Mouse (Mus musculus) MEL (cell line): ENCODE data around the gene Med23. TPM values are rescaled to one million over a fixed set of nuclear protein-coding genes. Genes with fewer than 3 reads are reported as not detected.

Source experiments
- DNase-seq: peaks from one replicate; pipeline ENCODE4 v3.0.0; 2011; ENCODE audit warnings: low read depth, low spot score
- H3K27ac ChIP-seq: 2 replicates; pipeline ENCODE4 v1.5.1; 2012; ENCODE audit warnings: low read depth, mild to moderate bottlenecking, control low read depth, low read length, moderate library complexity; ENCODE audit not compliant: control insufficient read depth
- H3K27me3 ChIP-seq, 2 experiments: fragments of 150-350 bp in 1 of 2; sonication (generic) in 1 of 2; 2 replicates each; pipeline ENCODE4 v1.6.1; 2012; ENCODE audit warnings: low read length in 2 of 2, mild to moderate bottlenecking in 2 of 2, improper control_type of control experiment in 1 of 2, moderate library complexity in 1 of 2; ENCODE audit not compliant: insufficient read depth in 2 of 2, control insufficient read depth in 1 of 2
- H3K36me3 ChIP-seq, 2 experiments: 2 replicates each; pipeline ENCODE4 v1.6.1; 2012 to 2014; ENCODE audit warnings: low read length in 2 of 2, improper control_type of control experiment in 1 of 2, inconsistent platforms in 1 of 2, mild to moderate bottlenecking in 1 of 2; ENCODE audit not compliant: insufficient read depth in 2 of 2, control insufficient read depth in 1 of 2
- H3K4me1 ChIP-seq, 2 experiments: fragments of 150-350 bp in 1 of 2; sonication (generic) in 1 of 2; 2 replicates each; pipeline ENCODE4 v1.6.1; 2012; ENCODE audit warnings: low read length in 2 of 2, improper control_type of control experiment in 1 of 2, mild to moderate bottlenecking in 1 of 2; ENCODE audit not compliant: insufficient read depth in 2 of 2, control insufficient read depth in 1 of 2
- H3K4me3 ChIP-seq, 2 experiments: fragments of 150-350 bp in 1 of 2; sonication (generic) in 1 of 2; 2 replicates each; pipeline ENCODE4 v1.5.1; 2012; ENCODE audit warnings: low read depth in 2 of 2, low read length in 2 of 2, mild to moderate bottlenecking in 2 of 2, moderate library complexity in 2 of 2, control low read depth in 1 of 2, improper control_type of control experiment in 1 of 2; ENCODE audit not compliant: control insufficient read depth in 1 of 2, insufficient read depth in 1 of 2
- H3K79me2 ChIP-seq: 2 replicates; pipeline ENCODE4 v1.6.1; 2012; ENCODE audit warnings: mild to moderate bottlenecking, low read length, moderate library complexity; ENCODE audit not compliant: control insufficient read depth, poor library complexity, insufficient read depth
- H3K9ac ChIP-seq: 2 replicates; pipeline ENCODE4 v1.6.1; 2012; ENCODE audit warnings: low read depth, mild to moderate bottlenecking, control low read depth, low read length, moderate library complexity; ENCODE audit not compliant: control insufficient read depth, poor library complexity, severe bottlenecking
- H3K9me3 ChIP-seq: fragments of 150-350 bp; sonication (generic); replicated peaks from 2 replicates; pipeline ENCODE4 v1.6.1; 2012; ENCODE audit warnings: mild to moderate bottlenecking, low read length, improper control_type of control experiment, moderate library complexity; ENCODE audit not compliant: insufficient read depth
- BHLHE40 ChIP-seq: IDR thresholded peaks from 2 replicates; pipeline ENCODE4 v1.6.1; 2012; ENCODE audit warnings: low read depth, mild to moderate bottlenecking, inconsistent platforms, low read length, improper control_type of control experiment, borderline replicate concordance
- CHD1 ChIP-seq: IDR thresholded peaks from 2 replicates; pipeline ENCODE4 v1.6.1; 2012; ENCODE audit warnings: low read depth, mild to moderate bottlenecking, inconsistent platforms, low read length, improper control_type of control experiment
- CHD2 ChIP-seq: IDR thresholded peaks from 2 replicates; pipeline ENCODE4 v1.6.1; 2011; ENCODE audit warnings: low read length, improper control_type of control experiment
- CTCF ChIP-seq, 3 experiments: IDR thresholded peaks in 2 of 3; conservative IDR thresholded peaks in 1 of 3; 2 replicates each; pipeline ENCODE4 v1.5.1; 2011 to 2012; ENCODE audit warnings: low read length in 3 of 3, low read depth in 2 of 3, mild to moderate bottlenecking in 2 of 3, improper control_type of control experiment in 1 of 3, inconsistent platforms in 1 of 3, mixed read lengths in 1 of 3, moderate library complexity in 1 of 3; ENCODE audit not compliant: control insufficient read depth in 1 of 3, insufficient read depth in 1 of 3, poor library complexity in 1 of 3, severe bottlenecking in 1 of 3
- E2F4 ChIP-seq: IDR thresholded peaks from 2 replicates; pipeline ENCODE4 v1.6.1; 2011; ENCODE audit warnings: low read depth, low read length, improper control_type of control experiment, borderline replicate concordance
- ELF1 ChIP-seq: IDR thresholded peaks from 2 replicates; pipeline ENCODE4 v1.6.1; 2014; ENCODE audit warnings: low read depth, mild to moderate bottlenecking, inconsistent platforms, low read length, improper control_type of control experiment, moderate library complexity
- EP300 ChIP-seq, 2 experiments: IDR thresholded peaks; 2 replicates each; pipeline ENCODE4 v1.6.1; 2011; ENCODE audit warnings: improper control_type of control experiment in 2 of 2, low read length in 2 of 2, low read depth in 1 of 2, mild to moderate bottlenecking in 1 of 2
- GABPA ChIP-seq: IDR thresholded peaks from 2 replicates; pipeline ENCODE4 v1.6.1; 2012; ENCODE audit warnings: low read depth, mild to moderate bottlenecking, inconsistent platforms, low read length, improper control_type of control experiment, moderate library complexity
- GATA1 ChIP-seq: IDR thresholded peaks from 2 replicates; pipeline ENCODE4 v1.6.1; 2011; ENCODE audit warnings: low read depth, low read length, improper control_type of control experiment
- HCFC1 ChIP-seq: IDR thresholded peaks from 2 replicates; pipeline ENCODE4 v1.6.1; 2012; ENCODE audit warnings: low read depth, mild to moderate bottlenecking, inconsistent platforms, low read length, improper control_type of control experiment, moderate library complexity
- JUND ChIP-seq: IDR thresholded peaks from 2 replicates; pipeline ENCODE4 v1.6.1; 2011; ENCODE audit warnings: low read depth, mild to moderate bottlenecking, improper control_type of control experiment, low read length
- MAFK ChIP-seq: IDR thresholded peaks from 2 replicates; pipeline ENCODE4 v1.6.1; 2011; ENCODE audit warnings: low read depth, mild to moderate bottlenecking, low read length, improper control_type of control experiment, borderline replicate concordance
- MAX ChIP-seq: IDR thresholded peaks from 2 replicates; pipeline ENCODE4 v1.6.1; 2011; ENCODE audit warnings: low read length, improper control_type of control experiment
- MAZ ChIP-seq: IDR thresholded peaks from 2 replicates; pipeline ENCODE4 v1.6.1; 2012; ENCODE audit warnings: low read depth, mild to moderate bottlenecking, inconsistent platforms, low read length, improper control_type of control experiment
- MXI1 ChIP-seq: IDR thresholded peaks from 2 replicates; pipeline ENCODE4 v1.6.1; 2011; ENCODE audit warnings: mild to moderate bottlenecking, low read depth, low read length, improper control_type of control experiment
- MYB ChIP-seq: IDR thresholded peaks from 2 replicates; pipeline ENCODE4 v1.6.1; 2011; ENCODE audit warnings: mild to moderate bottlenecking, low read depth, low read length, improper control_type of control experiment
- MYC ChIP-seq: IDR thresholded peaks from 2 replicates; pipeline ENCODE4 v1.6.1; 2011; ENCODE audit warnings: low read depth, mild to moderate bottlenecking, low read length, improper control_type of control experiment, moderate library complexity
- NELFE ChIP-seq: IDR thresholded peaks from 2 replicates; pipeline ENCODE4 v1.6.1; 2011; ENCODE audit warnings: low read depth, low read length, improper control_type of control experiment
- POLR2A ChIP-seq, 2 experiments: IDR thresholded peaks; 2 replicates each; pipeline ENCODE4 v1.6.1; 2011 to 2012; ENCODE audit warnings: low read length in 2 of 2, mild to moderate bottlenecking in 2 of 2, control low read depth in 1 of 2, improper control_type of control experiment in 1 of 2, low read depth in 1 of 2, moderate library complexity in 1 of 2; ENCODE audit not compliant: control insufficient read depth in 1 of 2, insufficient read depth in 1 of 2, poor library complexity in 1 of 2
- POLR2AphosphoS5 ChIP-seq: IDR thresholded peaks from 2 replicates; pipeline ENCODE4 v1.6.1; 2012; ENCODE audit warnings: low read depth, borderline replicate concordance, mild to moderate bottlenecking, inconsistent platforms, low read length, moderate library complexity, mixed read lengths
- SIN3A ChIP-seq: IDR thresholded peaks from 2 replicates; pipeline ENCODE4 v1.6.1; 2012; ENCODE audit warnings: low read length, improper control_type of control experiment, inconsistent platforms
- TAL1 ChIP-seq: IDR thresholded peaks from 2 replicates; pipeline ENCODE4 v1.6.1; 2012; ENCODE audit warnings: mild to moderate bottlenecking, inconsistent platforms, low read length, moderate library complexity, mixed read lengths
- TBP ChIP-seq: IDR thresholded peaks from 2 replicates; pipeline ENCODE4 v1.8.0; 2011; ENCODE audit warnings: low read depth, low read length, improper control_type of control experiment
- UBTF ChIP-seq: IDR thresholded peaks from 2 replicates; pipeline ENCODE4 v1.6.1; 2012; ENCODE audit warnings: low read depth, mild to moderate bottlenecking, inconsistent platforms, low read length, improper control_type of control experiment, moderate library complexity, borderline replicate concordance; ENCODE audit not compliant: insufficient read depth
- ZKSCAN1 ChIP-seq: IDR thresholded peaks from 2 replicates; pipeline ENCODE4 v1.6.1; 2012; ENCODE audit warnings: low read depth, mild to moderate bottlenecking, inconsistent platforms, low read length, improper control_type of control experiment, moderate library complexity
- ZNF384 ChIP-seq: IDR thresholded peaks from 2 replicates; pipeline ENCODE4 v1.6.1; 2012; ENCODE audit warnings: low read depth, mild to moderate bottlenecking, inconsistent platforms, low read length, improper control_type of control experiment
- polyA plus RNA-seq, 2 experiments: library from polyadenylated mRNA; stranded (reverse) in 1 of 2; unstranded in 1 of 2; fragments of >175 nt in 1 of 2; fragments of >200 nt in 1 of 2; gene quantifications; 2 replicates each; pipeline versions ENCODE4 v1.2.1 to v1.2.4; 2012; ENCODE audit warnings: low replicate concordance in 2 of 2, low read depth in 1 of 2; ENCODE audit not compliant: insufficient read length in 2 of 2, insufficient read depth in 1 of 2, missing spikeins in 1 of 2
- total RNA-seq: library from RNA; depleted of rRNA; stranded (reverse); fragments of 300-350 nt; gene quantifications from 2 replicates; pipeline ENCODE4 v1.2.3, GENCODE M21; 2012

The Med23 gene
- total and polyA plus RNA-seq, 3 experiments: 18.8 to 52.2 (median 23.7) TPM

- peak overlapping the region; percentile 35 for H3K9ac ChIP-seq
- no peaks in the 10 kb centered on the region for H3K9me3 ChIP-seq
- no peaks in the 10 kb centered on the region for H3K27me3 ChIP-seq
- H3K4me3 ChIP-seq: peak overlapping the region; percentile 33 to 75
- peaks cover 5 to 11% of the 10 kb centered on the region in 2 experiments for H3K4me1 ChIP-seq
- peaks cover 0 to 13% of the 10 kb centered on the region in 2 experiments; a peak in 2 of 4 replicates for H3K36me3 ChIP-seq
- DNase-seq: peak; percentile 90
- no peaks in the 10 kb centered on the region for H3K79me2 ChIP-seq
- peak overlapping the region; percentile 17 for H3K27ac ChIP-seq
- peak; percentile 27; the same call in 1 of the 2 replicates for TF ChIP-seq MYC
- peak; percentile 67 for TF ChIP-seq MAX
- TF ChIP-seq E2F4: no peak
- TF ChIP-seq NELFE: peak; percentile 56
- 0 out of 2 replicates have a peak, but pooled peaks have one; percentile 5 for TF ChIP-seq ELF1
- peak; percentile 31 to 69; a peak in 2 of 4 replicates for TF ChIP-seq POLR2A (IDR thresholded peaks at IDR 0.05; ENCODE audit: control insufficient read depth in 1 of 2, insufficient read depth in 1 of 2, low read depth in 1 of 2, low read length in 2 of 2, poor library complexity in 1 of 2)
- TF ChIP-seq UBTF: no peak
- TF ChIP-seq SIN3A: peak; percentile 63; the same call in 1 of the 2 replicates
- no peak for TF ChIP-seq ZKSCAN1
- TF ChIP-seq HCFC1: 0 out of 2 replicates have a peak, but pooled peaks have one; percentile 10
- peak in 1 of 3 experiments; percentile 7; a peak in 1 of 6 replicates for TF ChIP-seq CTCF (IDR thresholded peaks at IDR 0.05 in 2 of 3, conservative IDR thresholded peaks at IDR 0.05 in 1 of 3; ENCODE audit: control insufficient read depth in 1 of 3, insufficient read depth in 1 of 3, low read depth in 2 of 3, low read length in 3 of 3, poor library complexity in 1 of 3, severe bottlenecking in 1 of 3)
- peak; percentile 17 to 24; a peak in 2 of 4 replicates for TF ChIP-seq EP300 (IDR thresholded peaks at IDR 0.05; ENCODE audit: low read depth in 1 of 2, low read length in 2 of 2)
- peak; percentile 70 for TF ChIP-seq TBP
These were observed 45.9 kb upstream of the Med23 start for GRCm38 (mm10) chr10:24823697-24824535.

- H3K9me3 ChIP-seq: no peaks in the 10 kb centered on the region
- H3K4me3 ChIP-seq: no peak overlapping the region
- no peak overlapping the region for H3K9ac ChIP-seq
- TF ChIP-seq MYB (no peak), POLR2AphosphoS5 (no peak), MAX (no peak), MXI1 (no peak; the same call in 1 of the 2 replicates), ZNF384 (no peak), GABPA (no peak), BHLHE40 (no peak), SIN3A (no peak), ELF1 (no peak), GATA1 (no peak), JUND (no peak), MYC (no peak), HCFC1 (no peak), CHD1 (no peak), CHD2 (no peak), POLR2A (IDR thresholded peaks at IDR 0.05; ENCODE audit: control insufficient read depth in 1 of 2, insufficient read depth in 1 of 2, low read depth in 1 of 2, low read length in 2 of 2, poor library complexity in 1 of 2) (no peak), TAL1 (no peak), MAZ (no peak), TBP (no peak), MAFK (no peak)
- H3K27ac ChIP-seq: no peak overlapping the region
- no peaks in the 10 kb centered on the region for H3K79me2 ChIP-seq
- H3K27me3 ChIP-seq: no peaks in the 10 kb centered on the region
- peaks cover 0 to 13% of the 10 kb centered on the region in 2 experiments; a peak in 2 of 4 replicates for H3K36me3 ChIP-seq
- no peak for DNase-seq
- peaks cover 5 to 11% of the 10 kb centered on the region in 2 experiments for H3K4me1 ChIP-seq
These were observed 45.2 kb upstream of the Med23 start for GRCm38 (mm10) chr10:24824621-24825020.
